Mouse (Mus musculus): ENCODE measurements around the gene Spata46.

The Spata46 gene

GRCm38 (mm10) chr1:170308503-170308902, at the start of gene Spata46:
Gene Spata46, plus strand, starts transcription at chr1:170308803.
- DNase-seq: no peak

- no peak for DNase-seq
Measured at GRCm38 (mm10) chr1:170270281-170270680, 38.3 kb upstream of the Spata46 start.

- no peak for DNase-seq
Measured at GRCm38 (mm10) chr1:170270696-170271095, 37.9 kb upstream of the Spata46 start.

GRCm38 (mm10) chr1:170273252-170273651, 35.4 kb upstream of the Spata46 start:
- DNase-seq: no peak

GRCm38 (mm10) chr1:170277016-170277415, 31.6 kb upstream of the Spata46 start, which contains the start of gene Sh2d1b1:
Gene Sh2d1b1, plus strand, starts transcription at chr1:170277320.
- DNase-seq: no peak

- DNase-seq: no peak
Measured at GRCm38 (mm10) chr1:170282415-170283129, 26.0 kb upstream of the Spata46 start.

- DNase-seq: peak; percentile 66 to 73
Measured at GRCm38 (mm10) chr1:170292239-170292951, 16.2 kb upstream of the Spata46 start.

- DNase-seq: no peak
Measured at GRCm38 (mm10) chr1:170293257-170293656, 15.3 kb upstream of the Spata46 start.

- no peak for DNase-seq
Measured at GRCm38 (mm10) chr1:170294786-170295570, 13.6 kb upstream of the Spata46 start.

GRCm38 (mm10) chr1:170299496-170299895, 9.1 kb upstream of the Spata46 start:
- no peak for DNase-seq

GRCm38 (mm10) chr1:170301686-170302085, 6.9 kb upstream of the Spata46 start:
- no peak for DNase-seq

GRCm38 (mm10) chr1:170302456-170302855, 6.1 kb upstream of the Spata46 start:
- DNase-seq: no peak

- DNase-seq: no peak
Measured at GRCm38 (mm10) chr1:170303103-170303502, 5.5 kb upstream of the Spata46 start.

GRCm38 (mm10) chr1:170305002-170305401, 3.6 kb upstream of the Spata46 start:
- DNase-seq: no peak

- DNase-seq: no peak
Measured at GRCm38 (mm10) chr1:170306232-170306631, 2.4 kb upstream of the Spata46 start, which contains the start of gene Gm7694. Gene Gm7694, minus strand, starts transcription at chr1:170306332.

GRCm38 (mm10) chr1:170311431-170311830, 2.8 kb downstream of the Spata46 start:
- no peak for DNase-seq

- no peak for DNase-seq
Measured at GRCm38 (mm10) chr1:170322046-170322445, 13.4 kb downstream of the Spata46 start.

- DNase-seq: no peak
Measured at GRCm38 (mm10) chr1:170323001-170323400, 14.4 kb downstream of the Spata46 start.

GRCm38 (mm10) chr1:170324312-170324711, 15.7 kb downstream of the Spata46 start:
- DNase-seq: no peak

GRCm38 (mm10) chr1:170325277-170325676, 16.7 kb downstream of the Spata46 start:
- DNase-seq: no peak

- DNase-seq: no peak
Measured at GRCm38 (mm10) chr1:170331926-170332325, 23.3 kb downstream of the Spata46 start.

GRCm38 (mm10) chr1:170332775-170333174, 24.2 kb downstream of the Spata46 start:
- DNase-seq: no peak

GRCm38 (mm10) chr1:170339943-170340342, 31.3 kb downstream of the Spata46 start:
- no peak for DNase-seq

Data from cerebellum, postnatal 25 days (tissue).